Mouse (Mus musculus): ENCODE data around the gene Ccdc74a.

The Ccdc74a gene

GRCm38 (mm10) chr16:17641301-17641700, 5.0 kb upstream of the Ccdc74a start:
- DNase-seq (ENCODE audit: low spot score), result no peak

DNA sequence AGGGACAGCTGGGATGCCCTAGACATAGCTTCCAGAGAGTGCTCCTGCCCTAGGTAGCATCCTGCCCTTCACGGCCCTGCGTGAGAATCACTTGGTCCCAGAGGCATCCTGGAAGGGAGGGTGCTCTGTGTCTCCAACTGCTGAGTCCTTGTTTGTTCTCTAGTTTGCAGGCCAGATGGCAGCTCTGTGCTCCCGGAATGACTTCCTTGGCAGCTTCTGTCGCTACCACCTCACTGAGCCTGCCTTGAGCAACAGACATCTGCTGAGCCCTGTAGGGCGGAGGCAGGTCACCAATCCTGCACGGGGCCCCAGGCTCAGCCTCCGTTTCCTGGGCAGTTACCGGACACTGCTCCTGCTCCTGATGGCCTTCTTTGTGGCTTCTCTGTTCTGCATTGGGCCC, 4.0 kb upstream of the Ccdc74a start:
- DNase-seq (ENCODE audit: low spot score), result no peak

- no peak for DNase-seq (ENCODE audit: low spot score)
Observed at GRCm38 (mm10) chr16:17643437-17643990, 2.8 kb upstream of the Ccdc74a start.

DNA sequence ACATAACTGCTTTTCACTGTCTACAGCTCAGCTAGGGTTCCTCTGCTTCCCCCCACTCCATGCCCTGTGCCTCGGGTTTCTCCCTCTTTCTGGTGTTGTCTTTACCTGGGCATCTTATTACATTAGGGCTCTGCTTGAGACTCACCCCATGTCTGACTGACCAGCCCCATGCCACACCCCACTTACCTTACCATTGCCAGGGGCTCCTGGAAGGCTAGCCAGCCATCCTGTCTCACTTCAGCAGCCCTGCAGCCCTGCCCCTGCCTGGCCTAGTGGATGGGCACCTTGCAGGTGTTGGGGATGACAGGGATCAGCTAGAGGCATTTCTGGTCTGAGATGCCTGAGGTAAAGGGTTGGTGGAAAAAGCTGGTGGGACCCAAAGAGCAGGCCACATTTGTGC, 886 bp downstream of the Ccdc74a start:
- DNase-seq (ENCODE audit: low spot score), result no peak

GRCm38 (mm10) chr16:17647566-17648340, 1.5 kb downstream of the Ccdc74a start:
- no peak for DNase-seq (ENCODE audit: low spot score)

- DNase-seq (ENCODE audit: low spot score), result no peak
Observed at GRCm38 (mm10) chr16:17649925-17650605, 3.8 kb downstream of the Ccdc74a start.

DNA sequence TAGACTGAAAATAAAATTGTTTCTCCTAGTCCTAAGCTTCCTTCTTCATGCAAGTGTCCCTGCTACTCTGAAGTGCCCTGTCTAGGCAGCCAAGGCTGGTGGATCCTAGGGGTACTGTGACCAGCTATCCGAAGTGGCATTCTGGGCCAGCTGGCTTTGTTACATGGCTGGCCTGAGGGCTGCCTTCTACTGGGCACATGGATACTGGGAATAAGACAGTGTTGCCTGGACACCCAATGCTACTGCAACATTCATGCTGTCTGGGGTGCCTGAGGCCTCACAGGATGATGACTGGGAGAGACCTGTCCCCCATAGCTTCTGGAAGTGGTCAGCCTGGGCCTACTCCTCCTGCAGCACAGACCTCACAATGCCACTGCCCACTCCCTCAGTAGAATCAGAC, 4.4 kb downstream of the Ccdc74a start:
- DNase-seq (ENCODE audit: low spot score), result no peak

GRCm38 (mm10) chr16:17652607-17653006, 6.3 kb downstream of the Ccdc74a start:
- DNase-seq (ENCODE audit: low spot score), result no peak

DNA sequence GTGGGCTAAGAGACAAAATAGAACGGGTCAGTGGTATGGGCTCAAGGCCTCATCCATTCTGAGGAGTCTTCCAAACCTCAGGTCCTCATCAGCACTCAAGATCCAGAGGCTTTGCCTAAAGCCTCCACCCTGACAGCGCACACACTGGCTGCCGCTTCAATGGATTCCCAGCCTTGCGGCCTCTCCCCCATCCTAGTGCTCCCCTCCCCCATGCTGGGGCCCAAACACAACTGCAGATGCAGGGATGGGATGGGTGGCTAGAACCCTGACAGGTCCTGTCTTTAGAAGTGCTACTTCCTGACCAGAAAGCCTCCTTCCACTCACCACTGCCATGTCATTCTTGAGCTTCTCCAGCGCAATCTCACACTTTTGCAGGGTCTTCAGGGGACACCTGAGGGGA, 7.3 kb downstream of the Ccdc74a start:
- no peak for DNase-seq (ENCODE audit: low spot score)

GRCm38 (mm10) chr16:17654188-17654795, 8.0 kb downstream of the Ccdc74a start:
- no peak for DNase-seq (ENCODE audit: low spot score)

DNA sequence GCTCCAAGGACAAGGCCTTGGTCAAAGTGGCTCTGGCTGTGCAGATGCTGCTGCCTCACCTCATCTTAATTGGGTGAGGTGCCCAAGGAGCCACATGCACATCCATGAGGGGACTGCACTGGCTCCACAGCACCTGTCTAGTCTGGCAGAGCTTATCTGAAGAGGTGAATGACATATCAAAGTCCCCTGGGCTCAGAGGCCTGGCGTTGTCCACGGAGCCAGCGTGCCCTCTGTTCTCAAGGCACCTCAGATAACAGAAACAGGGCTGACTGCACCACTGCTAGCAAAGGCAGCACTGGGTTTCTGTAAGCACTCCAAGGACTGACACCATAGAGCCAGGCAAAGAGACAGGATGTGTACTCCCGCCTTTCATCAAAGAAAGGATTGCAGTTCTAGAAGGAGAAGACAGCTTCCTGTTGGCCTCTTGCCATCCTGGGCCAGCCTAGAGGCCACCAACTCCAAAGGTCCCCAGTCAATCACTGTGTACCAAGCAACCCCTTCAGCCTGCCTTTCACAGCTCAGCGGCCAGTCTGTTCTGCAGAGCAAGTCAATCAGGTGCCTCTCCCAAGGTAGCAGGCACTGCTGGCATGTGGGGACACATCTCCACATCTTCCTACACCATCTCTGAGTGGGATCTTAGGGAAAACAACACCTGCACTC, 10.1 kb downstream of the Ccdc74a start:
- DNase-seq (ENCODE audit: low spot score), result no peak

DNA sequence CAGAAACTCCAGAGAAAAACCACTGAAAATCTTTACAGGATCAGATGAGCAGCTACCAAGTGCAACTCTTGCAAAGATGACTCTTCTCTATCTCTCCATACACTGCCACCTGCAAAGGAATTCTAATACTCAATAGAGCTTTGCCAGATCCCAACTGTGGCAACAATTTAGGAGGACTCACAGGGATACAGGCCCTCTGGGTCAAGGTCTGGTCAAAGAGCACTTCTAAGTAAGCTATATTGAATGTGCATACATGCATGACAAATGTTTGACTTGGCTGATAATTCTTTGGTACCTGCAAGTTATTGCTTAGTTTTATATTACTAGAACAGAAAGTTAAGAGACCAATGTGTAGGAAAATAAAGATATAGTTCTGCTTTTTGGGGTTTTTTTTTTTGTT, 19.3 kb downstream of the Ccdc74a start:
- no peak for DNase-seq (ENCODE audit: low spot score)

DNA sequence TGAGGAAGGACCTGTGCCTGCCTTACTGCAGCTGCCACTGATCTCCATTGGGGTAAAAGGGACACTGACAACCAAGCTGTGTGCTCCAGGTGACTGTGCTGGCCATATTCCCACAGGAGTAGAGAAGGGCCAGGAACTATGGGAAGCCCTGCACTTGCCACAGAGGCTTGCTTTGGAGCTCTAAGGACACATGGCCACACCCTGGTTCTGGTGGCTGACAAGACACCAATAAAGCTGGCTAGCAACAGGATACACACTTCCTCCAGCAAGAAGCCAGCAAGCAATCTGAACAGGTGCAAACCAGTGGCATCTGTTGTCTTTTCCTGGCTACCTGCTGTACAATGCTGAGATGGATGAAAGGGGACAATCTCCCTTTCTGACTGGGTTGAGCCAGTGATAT, 23.6 kb downstream of the Ccdc74a start:
- DNase-seq (ENCODE audit: low spot score), result no peak

- no peak for DNase-seq (ENCODE audit: low spot score)
Observed at GRCm38 (mm10) chr16:17694860-17695259, 48.6 kb downstream of the Ccdc74a start.

Data from T-cell, adult 2 months (primary cell).